Mouse (Mus musculus): Measurements from ENCODE around the gene Tent5a. TPM values are rescaled to one million over a fixed set of nuclear protein-coding genes. Genes with fewer than 3 reads are reported as not detected.

The Tent5a gene
- polyA plus RNA-seq, 1 experiment, result 1.4 TPM

GRCm38 (mm10) chr9:85347823-85348523 lies 20.8 kb upstream of the Tent5a start:
- 85% methylated on average over 10 of the region's 10 CpGs for WGBS
- no peaks in the 10 kb centered on the region for H3K4me1 ChIP-seq (ENCODE audit: control insufficient read depth, insufficient read depth, low read length)
- no peaks in the 10 kb centered on the region for H3K27me3 ChIP-seq (ENCODE audit: control insufficient read depth, insufficient read depth, low read length)
- no peak overlapping the region for H3K4me3 ChIP-seq (replicated peaks; ENCODE audit: insufficient read depth, low read depth, low read length)
- no peak for DNase-seq
- TF ChIP-seq POLR2A (IDR thresholded peaks at IDR 0.05; ENCODE audit: borderline replicate concordance, insufficient read depth, low read length) (no peak), CTCF (IDR thresholded peaks at IDR 0.05; ENCODE audit: borderline replicate concordance, insufficient read depth, low read depth, low read length) (no peak)
- H3K27ac ChIP-seq (ENCODE audit: insufficient read depth, low read length), result no peak overlapping the region

DNA sequence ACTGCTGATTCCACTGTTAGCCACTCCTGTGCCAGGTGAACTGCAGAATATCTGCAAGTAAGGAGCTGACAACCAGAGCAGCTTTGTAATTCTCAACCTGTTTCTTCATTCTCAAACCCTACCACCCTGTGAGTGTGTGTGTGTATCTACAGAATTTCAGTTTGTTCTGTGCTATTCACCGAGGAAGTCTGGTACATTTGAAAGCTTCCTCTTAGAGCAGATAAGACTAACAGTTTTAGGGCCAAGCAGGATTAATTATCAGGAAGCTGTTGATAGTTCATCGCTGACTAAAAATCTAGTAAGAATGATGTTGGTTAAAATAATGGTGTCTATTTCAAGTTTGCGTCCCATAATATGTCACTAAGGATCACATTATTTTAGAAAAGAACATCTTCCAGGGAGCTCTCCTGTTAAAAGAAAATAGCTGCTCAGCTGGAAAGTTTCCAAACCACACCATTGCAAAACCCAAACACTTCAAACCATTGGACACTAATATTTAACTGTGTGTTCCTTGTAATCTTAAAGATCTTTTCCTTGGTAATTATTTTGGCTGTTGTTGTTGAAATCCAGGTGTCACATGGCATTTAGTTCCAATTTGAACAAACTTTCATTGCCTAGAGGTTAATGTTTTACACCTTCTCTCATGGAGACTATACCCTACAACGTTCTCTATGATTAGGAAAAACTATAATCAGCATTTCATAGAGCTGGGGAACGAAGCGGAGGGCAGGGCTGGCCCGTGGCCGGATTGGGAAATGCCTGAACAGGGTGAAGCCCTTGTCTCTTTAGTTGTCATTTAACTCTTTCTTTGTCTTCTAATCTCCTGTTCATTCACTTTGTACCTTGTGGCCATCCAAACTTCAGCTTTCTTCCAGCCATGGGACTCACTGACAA lies 16.0 kb upstream of the Tent5a start:
- TF ChIP-seq POLR2A (IDR thresholded peaks at IDR 0.05; ENCODE audit: borderline replicate concordance, insufficient read depth, low read length) (no peak), CTCF (IDR thresholded peaks at IDR 0.05; ENCODE audit: borderline replicate concordance, insufficient read depth, low read depth, low read length) (no peak)
- Histone ChIP-seq H3K4me3 (replicated peaks; ENCODE audit: insufficient read depth, low read depth, low read length) (no peak overlapping the region), H3K27ac (ENCODE audit: insufficient read depth, low read length) (no peak overlapping the region), H3K4me1 (ENCODE audit: control insufficient read depth, insufficient read depth, low read length) (no peaks in the 10 kb centered on the region), H3K27me3 (ENCODE audit: control insufficient read depth, insufficient read depth, low read length) (no peaks in the 10 kb centered on the region)
- WGBS, result 86% methylated on average over 8 of the region's 8 CpGs
- no peak for DNase-seq

DNA sequence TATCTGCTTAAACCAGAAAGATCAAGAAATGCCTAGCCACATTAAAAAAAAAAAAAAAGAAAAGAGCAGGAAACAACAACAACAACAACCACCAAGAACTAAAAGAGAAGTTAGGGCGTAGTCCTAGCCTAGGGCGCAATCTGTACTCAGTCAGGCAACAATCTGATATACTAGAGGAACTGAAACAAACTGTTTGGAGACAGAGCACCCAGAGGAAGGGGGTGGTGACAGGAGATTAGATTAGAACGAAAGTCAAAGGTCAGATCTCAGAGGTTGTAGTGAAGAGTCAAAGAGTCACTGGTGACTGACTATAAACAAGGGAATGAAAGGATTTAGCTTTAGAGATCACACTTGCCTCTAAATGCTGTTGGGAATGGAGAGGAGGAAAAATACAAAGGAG lies 13.2 kb upstream of the Tent5a start:
- no peak for TF ChIP-seq CTCF (IDR thresholded peaks at IDR 0.05; ENCODE audit: borderline replicate concordance, insufficient read depth, low read depth, low read length)
- TF ChIP-seq POLR2A (IDR thresholded peaks at IDR 0.05; ENCODE audit: borderline replicate concordance, insufficient read depth, low read length), result no peak
- 78% methylated on average over 3 of the region's 3 CpGs for WGBS
- H3K4me3 ChIP-seq (replicated peaks; ENCODE audit: insufficient read depth, low read depth, low read length), result no peak overlapping the region
- no peaks in the 10 kb centered on the region for H3K4me1 ChIP-seq (ENCODE audit: control insufficient read depth, insufficient read depth, low read length)
- H3K27ac ChIP-seq (ENCODE audit: insufficient read depth, low read length), result no peak overlapping the region
- H3K27me3 ChIP-seq (ENCODE audit: control insufficient read depth, insufficient read depth, low read length), result no peaks in the 10 kb centered on the region
- DNase-seq, result no peak

GRCm38 (mm10) chr9:85336046-85336445 lies 8.9 kb upstream of the Tent5a start:
- no peak for DNase-seq
- Histone ChIP-seq H3K27ac (ENCODE audit: insufficient read depth, low read length) (no peak overlapping the region), H3K27me3 (ENCODE audit: control insufficient read depth, insufficient read depth, low read length) (no peaks in the 10 kb centered on the region), H3K4me3 (replicated peaks; ENCODE audit: insufficient read depth, low read depth, low read length) (no peak overlapping the region), H3K4me1 (ENCODE audit: control insufficient read depth, insufficient read depth, low read length) (no peaks in the 10 kb centered on the region)
- 88% methylated on average over 7 of the region's 7 CpGs for WGBS
- no peak for TF ChIP-seq CTCF (IDR thresholded peaks at IDR 0.05; ENCODE audit: borderline replicate concordance, insufficient read depth, low read depth, low read length)
- no peak for TF ChIP-seq POLR2A (IDR thresholded peaks at IDR 0.05; ENCODE audit: borderline replicate concordance, insufficient read depth, low read length)

GRCm38 (mm10) chr9:85331521-85331920 lies 4.4 kb upstream of the Tent5a start:
- H3K27ac ChIP-seq (ENCODE audit: insufficient read depth, low read length), result no peak overlapping the region
- 32% methylated on average over 2 of the region's 2 CpGs for whole genome bisulfite sequencing

GRCm38 (mm10) chr9:85328259-85328658 lies 1.1 kb upstream of the Tent5a start:
- Histone ChIP-seq H3K4me1 (ENCODE audit: control insufficient read depth, insufficient read depth, low read length) (no peaks in the 10 kb centered on the region; the same call in 1 of the 2 replicates), H3K27ac (ENCODE audit: insufficient read depth, low read length) (no peak overlapping the region), H3K27me3 (ENCODE audit: control insufficient read depth, insufficient read depth, low read length) (no peaks in the 10 kb centered on the region; the same call in 1 of the 2 replicates), H3K4me3 (replicated peaks; ENCODE audit: insufficient read depth, low read depth, low read length) (peak overlapping the region; percentile 58)
- peak; percentile 68 for TF ChIP-seq CTCF (IDR thresholded peaks at IDR 0.05; ENCODE audit: borderline replicate concordance, insufficient read depth, low read depth, low read length)
- no peak for TF ChIP-seq POLR2A (IDR thresholded peaks at IDR 0.05; ENCODE audit: borderline replicate concordance, insufficient read depth, low read length)
- peak; percentile 43 to 65 for DNase-seq
- 3% methylated on average over 16 of the region's 16 CpGs for WGBS

More at GRCm38 (mm10) chr9:85331521-85331920, 4.4 kb upstream of the Tent5a start:
- TF ChIP-seq POLR2A (IDR thresholded peaks at IDR 0.05; ENCODE audit: borderline replicate concordance, insufficient read depth, low read length) (no peak), CTCF (IDR thresholded peaks at IDR 0.05; ENCODE audit: borderline replicate concordance, insufficient read depth, low read depth, low read length) (no peak)
- Histone ChIP-seq H3K27me3 (ENCODE audit: control insufficient read depth, insufficient read depth, low read length) (no peaks in the 10 kb centered on the region; the same call in 1 of the 2 replicates), H3K4me1 (ENCODE audit: control insufficient read depth, insufficient read depth, low read length) (no peaks in the 10 kb centered on the region; the same call in 1 of the 2 replicates), H3K4me3 (replicated peaks; ENCODE audit: insufficient read depth, low read depth, low read length) (no peak overlapping the region)
- DNase-seq, result no peak

GRCm38 (mm10) chr9:85326292-85327241 lies 581 bp downstream of the Tent5a start:
- TF ChIP-seq CTCF (IDR thresholded peaks at IDR 0.05; ENCODE audit: borderline replicate concordance, insufficient read depth, low read depth, low read length) (no peak), POLR2A (IDR thresholded peaks at IDR 0.05; ENCODE audit: borderline replicate concordance, insufficient read depth, low read length) (no peak)
- peak overlapping the region; percentile 58 for H3K4me3 ChIP-seq (replicated peaks; ENCODE audit: insufficient read depth, low read depth, low read length)
- H3K27me3 ChIP-seq (ENCODE audit: control insufficient read depth, insufficient read depth, low read length), result no peaks in the 10 kb centered on the region; the same call in 1 of the 2 replicates
- WGBS, result 1% methylated on average over 83 of the region's 88 CpGs
- no peaks in the 10 kb centered on the region; the same call in 1 of the 2 replicates for H3K4me1 ChIP-seq (ENCODE audit: control insufficient read depth, insufficient read depth, low read length)
- DNase-seq, result peak; percentile 2 to 16
- no peak overlapping the region for H3K27ac ChIP-seq (ENCODE audit: insufficient read depth, low read length)

Data from cerebellum, adult 2 months (tissue).